Mouse (Mus musculus) thymus, postnatal 0 days (tissue): ENCODE measurements around the gene Gm17067. TPM values are rescaled to one million over a fixed set of nuclear protein-coding genes. Genes with fewer than 3 reads are reported as not detected.
"Not testable (repeated sequence)": the region's sequence is repeated elsewhere in the genome, so short reads cannot be mapped to it uniquely, and the experiment has no call there.

Experiments
- DNase-seq: peaks from one replicate; pipeline ENCODE4 v3.0.0-alpha.2; 2015; ENCODE audit warnings: low spot score
- polyA plus RNA-seq: library from polyadenylated mRNA; unstranded; fragments of >200 nt; fragmentation: Nextera tagmentation; extraction: Ambion mirVana; gene quantifications from 2 replicates; pipeline ENCODE4 v1.2.1, GENCODE M21; 2015

The Gm17067 gene
- not detected in 2 replicates for polyA plus RNA-seq

- DNase-seq: not testable (repeated sequence)
These were observed at the start of gene Gm17067 for GRCm38 (mm10) chr7:42726917-42727316. Gene Gm17067, minus strand, starts transcription at chr7:42727017.

- DNase-seq: no peak
These were observed 23.0 kb upstream of the Gm17067 start for GRCm38 (mm10) chr7:42749836-42750235.

DNA sequence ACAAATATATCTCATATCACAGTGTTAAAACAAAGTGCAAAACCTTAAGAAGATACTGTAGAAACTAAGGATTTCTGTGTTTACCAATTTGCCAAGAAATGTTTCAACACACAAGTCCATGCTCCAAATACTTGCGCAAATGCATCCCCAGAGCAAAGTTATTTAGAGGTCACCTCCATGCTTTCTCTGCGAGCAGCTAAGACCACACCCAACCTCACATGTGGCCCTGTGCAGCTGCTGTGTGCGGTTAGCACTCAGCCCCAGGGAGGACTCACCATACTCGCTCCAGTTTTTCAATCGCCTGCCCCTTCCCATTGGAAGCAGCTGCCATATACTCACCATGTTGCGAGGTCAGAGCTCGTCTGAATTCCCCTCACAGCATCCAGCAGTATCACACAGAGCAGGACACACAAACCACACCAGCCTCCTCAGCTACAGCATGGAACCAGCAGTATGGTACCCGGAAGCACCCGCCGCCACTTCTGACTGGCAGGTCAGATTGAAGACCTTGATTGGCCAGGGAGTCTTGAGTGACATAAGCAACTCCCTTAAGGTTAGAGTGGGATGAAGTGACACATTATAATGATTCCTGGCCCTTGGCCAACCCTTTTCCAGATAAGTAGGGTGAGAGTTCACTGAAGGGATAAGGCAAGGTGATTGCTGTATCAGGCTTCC, 11.9 kb upstream of the Gm17067 start:
- no peak for DNase-seq

GRCm38 (mm10) chr7:42693251-42693650, 33.6 kb downstream of the Gm17067 start:
- DNase-seq: not testable (repeated sequence)

DNA sequence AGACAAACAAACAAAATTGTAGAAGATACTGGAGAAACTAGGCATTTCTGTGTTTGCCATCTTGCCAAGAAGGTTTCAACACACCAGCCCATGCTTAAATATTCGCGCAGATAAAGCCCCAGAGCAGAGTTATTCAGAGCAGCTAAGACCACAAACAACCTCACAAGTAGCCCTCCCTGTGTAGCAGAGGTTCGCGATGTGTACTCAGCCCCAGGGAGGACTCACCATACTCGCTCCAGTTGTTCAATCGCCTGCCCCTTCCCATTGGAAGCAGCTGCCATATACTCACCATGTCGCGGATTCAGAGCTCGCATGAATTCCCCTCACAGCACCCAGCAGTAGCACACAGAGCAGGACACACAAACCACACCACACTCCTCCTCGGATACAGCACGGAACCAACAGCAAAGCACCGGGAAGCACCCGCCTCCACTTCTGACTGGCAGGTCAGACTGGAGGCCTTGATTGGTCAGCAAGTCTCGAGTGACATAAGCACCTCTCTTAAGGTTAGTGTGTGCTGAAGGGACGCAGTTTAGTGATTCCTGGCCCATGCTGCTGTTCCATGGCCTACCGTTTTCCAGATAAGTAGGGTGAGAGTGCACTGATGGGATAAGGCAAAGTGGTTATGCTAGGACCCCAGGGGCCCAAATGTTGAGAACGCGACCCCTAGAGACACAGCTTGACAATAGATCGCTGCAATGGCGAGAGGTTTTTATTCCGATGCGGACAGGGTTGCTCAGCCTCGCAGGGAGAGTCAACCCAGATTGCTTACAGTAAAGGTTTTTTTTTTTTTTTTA, 34.3 kb downstream of the Gm17067 start, which contains the start of gene Zfp975:
Zfp975 (minus strand) TSS at position 381 of the 797 bp plus-strand sequence.
- peak; percentile 75 for DNase-seq

GRCm38 (mm10) chr7:42680081-42680480, 46.7 kb downstream of the Gm17067 start:
- DNase-seq: not testable (repeated sequence)

DNA sequence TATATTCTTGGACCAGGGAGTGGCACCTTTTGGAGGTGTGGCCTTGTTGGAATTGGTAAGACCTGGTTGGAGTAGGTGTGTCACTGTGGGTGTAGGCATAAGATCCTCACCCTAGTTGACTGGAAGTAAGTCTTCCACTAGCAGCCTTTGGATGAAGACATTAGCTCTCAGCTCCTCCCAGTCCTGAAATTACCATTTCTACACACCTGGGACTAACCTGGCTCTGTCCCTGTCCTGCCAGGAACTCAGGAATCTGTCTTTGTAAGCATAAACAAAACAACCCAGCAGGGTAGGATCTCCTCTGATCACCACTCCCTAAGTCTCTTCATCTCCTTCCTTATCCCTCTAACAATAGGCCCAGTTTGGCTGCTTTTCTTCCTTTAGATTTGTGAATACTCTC, 47.2 kb downstream of the Gm17067 start:
- DNase-seq: not testable (repeated sequence)

DNA sequence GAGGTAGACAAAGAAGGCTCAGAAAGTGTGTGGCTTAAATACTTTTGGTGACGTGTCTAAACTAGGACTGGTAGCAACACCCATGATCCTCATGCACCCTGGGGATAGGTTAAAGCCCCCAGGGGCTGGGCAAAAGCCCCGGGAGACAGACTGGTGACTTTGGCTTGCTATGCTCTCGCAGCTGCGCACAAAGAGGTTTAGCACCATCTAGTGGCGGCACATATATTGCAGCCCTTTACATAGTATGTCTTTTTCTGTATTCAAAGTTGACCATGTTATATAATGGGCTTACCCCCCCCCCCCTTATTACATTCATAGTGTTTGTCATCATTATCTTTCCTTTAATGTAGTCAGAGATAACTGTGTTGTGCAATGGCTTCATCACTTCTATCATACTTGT, 66.7 kb downstream of the Gm17067 start:
- peak; percentile 18 for DNase-seq

Other genes with a start within 250 kb of the Gm17067 start
- gene Zfp141, start 221.3 kb downstream of the Gm17067 start, polyA plus RNA-seq: 6.6 and 7.1 TPM in 2 replicates
- not detected in 2 replicates for gene Gm21028, start 148.4 kb downstream of the Gm17067 start, polyA plus RNA-seq
- gene Zfp977, start 134.5 kb downstream of the Gm17067 start, polyA plus RNA-seq: 0.28 and 0.31 TPM in 2 replicates
- gene Zfp976, start 84.4 kb downstream of the Gm17067 start, polyA plus RNA-seq: 0.90 and 0.98 TPM in 2 replicates
- gene Zfp975, start 34.3 kb downstream of the Gm17067 start, polyA plus RNA-seq: 2.2 and 2.7 TPM in 2 replicates
- gene Vmn2r62, start 66.5 kb upstream of the Gm17067 start, polyA plus RNA-seq: not detected in 2 replicates
- gene Gm2381, start 140.2 kb upstream of the Gm17067 start, polyA plus RNA-seq: not detected in 2 replicates
- gene Vmn2r63, start 206.8 kb upstream of the Gm17067 start, polyA plus RNA-seq: not detected in 2 replicates